Mouse (Mus musculus) neural tube, embryonic 11.5 days (tissue): Measurements from ENCODE around the gene Rapgef6. TPM values are rescaled to one million over a fixed set of nuclear protein-coding genes. Genes with fewer than 3 reads are reported as not detected.

Experiments used
- ATAC-seq: fragments of 200-750 bp; cut with Nextera tagmentation; 2 replicates; pipeline ENCODE4 v1.8.0; 2017; ENCODE audit warnings: moderate number of reproducible peaks, mild to moderate bottlenecking, moderate TSS enrichment, moderate library complexity; ENCODE audit not compliant: insufficient read depth, low FRiP score, low TSS enrichment
- DNase-seq: peaks from one replicate; pipeline ENCODE4 v3.0.0-alpha.2; 2015; ENCODE audit warnings: low spot score
- H3K27ac ChIP-seq: fragments of 300-500 bp; sonication (generic); 2 replicates; pipeline ENCODE4 v1.5.1; 2014; ENCODE audit warnings: low read depth, mild to moderate bottlenecking, low read length
- H3K27me3 ChIP-seq: fragments of 300-500 bp; sonication (generic); 2 replicates; pipeline ENCODE4 v1.6.1; 2014; ENCODE audit warnings: mild to moderate bottlenecking, low read length, mixed read lengths; ENCODE audit not compliant: control insufficient read depth, insufficient read depth
- H3K36me3 ChIP-seq: fragments of 300-500 bp; sonication (generic); 2 replicates; pipeline ENCODE4 v1.6.1; 2014; ENCODE audit warnings: mild to moderate bottlenecking, low read length, moderate library complexity, mixed read lengths; ENCODE audit not compliant: control insufficient read depth, insufficient read depth
- H3K4me1 ChIP-seq: fragments of 300-500 bp; sonication (generic); 2 replicates; pipeline ENCODE4 v1.6.1; 2014; ENCODE audit warnings: low read length, mixed read lengths; ENCODE audit not compliant: control insufficient read depth, insufficient read depth
- H3K4me2 ChIP-seq: fragments of 300-500 bp; sonication (generic); 2 replicates; pipeline ENCODE4 v1.6.1; 2014; ENCODE audit warnings: low read depth, mild to moderate bottlenecking, moderate library complexity
- H3K4me3 ChIP-seq: fragments of 300-500 bp; sonication (generic); 2 replicates; pipeline ENCODE4 v1.5.1; 2014; ENCODE audit warnings: low read depth, low read length
- H3K9ac ChIP-seq: fragments of 300-500 bp; sonication (generic); 2 replicates; pipeline ENCODE4 v1.6.1; 2014; ENCODE audit warnings: mild to moderate bottlenecking, low read length
- H3K9me3 ChIP-seq: fragments of 300-500 bp; sonication (generic); 2 replicates; pipeline ENCODE4 v1.6.1; 2016; ENCODE audit warnings: low read length; ENCODE audit not compliant: control insufficient read depth
- WGBS: fragments of 180-500 bp; shearing (Covaris S2); extraction: QIAGEN DNeasy Blood & Tissue Kit; methylation state at CpG from one replicate; pipeline ENCODE4 v1.1.7; 2014; 5-methylcytosine and 5-hydroxymethylcytosine counted together
- polyA plus RNA-seq: library from polyadenylated mRNA; unstranded; fragments of >200 nt; fragmentation: Nextera tagmentation; extraction: Ambion mirVana; gene quantifications from 2 replicates; pipeline ENCODE4 v1.2.1, GENCODE M21; 2014

Rapgef6 gene
- polyA plus RNA-seq, 1 experiment from 2014 or later, result 31.5 TPM

- Histone ChIP-seq H3K27me3 (no peaks in the 10 kb centered on the region), H3K4me2 (no peak overlapping the region), H3K4me1 (no peaks in the 10 kb centered on the region), H3K36me3 (no peaks in the 10 kb centered on the region), H3K9ac (no peak overlapping the region), H3K27ac (no peak overlapping the region), H3K9me3 (no peaks in the 10 kb centered on the region), H3K4me3 (no peak overlapping the region)
- ATAC-seq, result no peak
- no peak for DNase-seq
Observed at GRCm38 (mm10) chr11:54540328-54540727, 17.7 kb downstream of the Rapgef6 start.

- Histone ChIP-seq H3K4me1 (no peaks in the 10 kb centered on the region), H3K27ac (no peak overlapping the region), H3K27me3 (no peaks in the 10 kb centered on the region), H3K9me3 (no peaks in the 10 kb centered on the region), H3K9ac (no peak overlapping the region), H3K4me2 (no peak overlapping the region), H3K36me3 (no peaks in the 10 kb centered on the region), H3K4me3 (no peak overlapping the region)
- DNase-seq (no peak), ATAC-seq (no peak)
Observed at GRCm38 (mm10) chr11:54542414-54542813, 19.8 kb downstream of the Rapgef6 start.

DNA sequence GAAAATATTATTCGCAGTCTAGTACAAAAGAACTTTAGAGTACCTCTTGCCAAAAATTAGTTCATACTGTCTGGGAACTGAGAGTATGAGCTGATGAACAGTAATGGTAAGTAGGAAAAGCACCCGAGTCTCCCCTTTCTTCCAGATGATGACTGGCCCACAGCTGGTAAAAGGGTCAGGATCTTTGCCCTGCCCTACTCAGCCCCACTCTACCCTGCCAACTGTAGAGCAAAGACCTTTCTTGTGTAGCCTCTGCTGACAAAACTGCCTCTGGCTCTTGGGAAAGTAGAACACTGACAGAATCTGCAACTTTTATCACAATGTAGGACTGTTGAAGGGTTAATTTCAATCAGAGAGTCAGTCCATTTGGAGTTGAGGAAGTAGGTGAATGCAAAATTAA lies 32.3 kb downstream of the Rapgef6 start:
- Histone ChIP-seq H3K4me3 (no peak overlapping the region), H3K4me2 (no peak overlapping the region), H3K9me3 (no peaks in the 10 kb centered on the region), H3K9ac (no peak overlapping the region), H3K27me3 (no peaks in the 10 kb centered on the region), H3K36me3 (no peaks in the 10 kb centered on the region), H3K4me1 (no peaks in the 10 kb centered on the region), H3K27ac (no peak overlapping the region)
- 77% methylated on average over 2 of the region's 2 CpGs for WGBS
- no peak for DNase-seq
- ATAC-seq, result no peak

DNA sequence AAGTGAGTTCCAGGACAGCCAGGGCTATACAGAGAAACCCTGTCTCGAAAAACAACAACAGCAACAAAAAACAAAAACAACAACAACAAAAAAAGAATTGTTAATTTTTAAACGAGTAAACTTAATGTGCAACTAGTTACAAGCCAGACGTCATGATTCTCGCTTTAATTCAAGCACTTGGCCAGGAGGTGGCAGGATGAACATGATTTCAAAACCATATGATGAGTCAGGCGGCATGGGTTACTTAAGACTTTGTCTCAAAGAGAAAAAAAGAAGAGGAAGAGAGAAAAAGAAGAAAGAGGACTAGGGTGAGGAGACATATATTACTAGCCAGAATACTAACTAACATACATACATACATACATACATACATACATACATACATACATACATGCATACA lies 40.1 kb downstream of the Rapgef6 start:
- WGBS, result 93% methylated on average over 5 of the region's 5 CpGs
- H3K4me3 ChIP-seq, result no peak overlapping the region

DNA sequence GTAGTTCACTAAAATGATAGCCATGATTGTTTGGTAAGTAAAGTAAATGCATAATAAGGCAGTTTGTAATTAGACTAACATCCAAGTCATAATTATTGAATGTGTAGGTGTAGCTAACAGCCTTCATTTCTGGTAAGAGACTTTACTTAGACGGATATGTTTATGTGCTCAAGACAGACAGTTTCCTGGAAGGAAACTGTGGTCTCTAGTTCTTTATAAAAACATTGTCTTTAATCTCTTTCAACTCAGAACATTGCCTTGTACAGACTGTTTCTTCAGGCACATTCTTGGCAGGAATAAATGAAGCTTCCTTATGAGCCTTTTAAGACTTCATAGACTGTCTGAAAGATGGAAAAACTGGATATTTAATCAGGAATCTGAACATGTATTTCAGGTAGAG lies 45.3 kb downstream of the Rapgef6 start:
- WGBS, result 69% methylated on average over 1 of the region's 1 CpGs

More for the DNA sequence above, 40.1 kb downstream of the Rapgef6 start:
- DNase-seq (no peak), ATAC-seq (no peak)
- no peaks in the 10 kb centered on the region for H3K9me3 ChIP-seq
- H3K9ac ChIP-seq, result no peak overlapping the region
- no peak overlapping the region for H3K27ac ChIP-seq
- no peaks in the 10 kb centered on the region for H3K36me3 ChIP-seq
- no peak overlapping the region for H3K4me2 ChIP-seq
- H3K4me1 ChIP-seq, result no peaks in the 10 kb centered on the region
- H3K27me3 ChIP-seq, result no peaks in the 10 kb centered on the region

DNA sequence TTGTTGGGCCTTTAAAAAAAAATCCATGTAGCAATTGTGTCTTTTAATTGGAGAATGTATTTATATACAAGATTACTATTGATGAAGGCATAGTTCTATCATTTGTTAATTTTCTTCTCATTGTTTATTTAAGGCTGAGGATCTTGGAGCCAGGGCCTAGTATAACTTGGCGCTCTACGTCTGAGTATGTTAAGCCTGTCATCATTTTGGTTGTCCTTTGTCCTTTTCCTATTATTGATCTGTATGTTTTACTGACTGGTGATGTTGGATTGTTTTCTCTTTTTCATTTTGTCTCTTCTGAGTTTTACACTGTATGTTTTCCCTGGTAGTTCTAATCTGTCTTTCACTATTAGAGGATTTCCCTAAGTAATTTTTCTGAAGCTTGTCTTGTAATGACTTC lies 52.1 kb downstream of the Rapgef6 start:
- DNase-seq (no peak), ATAC-seq (no peak)
- no peak overlapping the region for H3K9ac ChIP-seq
- H3K9me3 ChIP-seq, result no peaks in the 10 kb centered on the region
- H3K27ac ChIP-seq, result no peak overlapping the region
- no peaks in the 10 kb centered on the region for H3K36me3 ChIP-seq
- 99% methylated on average over 2 of the region's 2 CpGs for WGBS
- no peaks in the 10 kb centered on the region for H3K4me1 ChIP-seq
- H3K4me3 ChIP-seq, result no peak overlapping the region
- no peak overlapping the region for H3K4me2 ChIP-seq
- H3K27me3 ChIP-seq, result no peaks in the 10 kb centered on the region

More for the DNA sequence above, 45.3 kb downstream of the Rapgef6 start:
- H3K27me3 ChIP-seq, result no peaks in the 10 kb centered on the region
- no peak overlapping the region for H3K27ac ChIP-seq
- no peak overlapping the region for H3K4me3 ChIP-seq
- no peaks in the 10 kb centered on the region for H3K9me3 ChIP-seq
- DNase-seq (no peak), ATAC-seq (no peak)
- H3K9ac ChIP-seq, result no peak overlapping the region
- no peaks in the 10 kb centered on the region for H3K36me3 ChIP-seq
- H3K4me1 ChIP-seq, result no peaks in the 10 kb centered on the region
- H3K4me2 ChIP-seq, result no peak overlapping the region

DNA sequence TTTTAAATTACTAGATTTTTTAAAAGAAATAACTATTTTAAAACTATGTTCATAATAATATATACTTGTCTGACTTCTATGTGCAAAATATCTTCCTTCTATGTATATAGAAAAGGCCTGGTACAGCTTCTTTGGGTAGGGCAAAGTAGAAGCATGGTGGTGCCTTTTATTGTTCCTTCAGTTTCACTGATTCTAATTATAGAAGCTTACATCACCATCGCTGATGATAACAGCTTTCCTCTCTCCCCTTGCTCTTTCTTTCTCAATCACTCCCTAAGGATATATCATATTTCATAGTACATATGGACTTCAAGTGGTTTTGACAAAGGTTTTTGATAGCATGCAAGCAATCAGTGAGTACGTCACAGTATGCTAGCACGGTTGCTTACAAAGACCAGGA lies 69.9 kb downstream of the Rapgef6 start:
- H3K4me3 ChIP-seq, result no peak overlapping the region
- no peaks in the 10 kb centered on the region for H3K27me3 ChIP-seq
- H3K27ac ChIP-seq, result peak overlapping the region; percentile 51; the same call in 1 of the 2 replicates
- no peak overlapping the region for H3K4me2 ChIP-seq
- H3K9ac ChIP-seq, result no peak overlapping the region
- H3K36me3 ChIP-seq, result no peaks in the 10 kb centered on the region
- no peaks in the 10 kb centered on the region for H3K9me3 ChIP-seq
- H3K4me1 ChIP-seq, result no peaks in the 10 kb centered on the region
- no peak for ATAC-seq
- no peak for DNase-seq
- WGBS, result 59% methylated on average over 3 of the region's 3 CpGs

DNA sequence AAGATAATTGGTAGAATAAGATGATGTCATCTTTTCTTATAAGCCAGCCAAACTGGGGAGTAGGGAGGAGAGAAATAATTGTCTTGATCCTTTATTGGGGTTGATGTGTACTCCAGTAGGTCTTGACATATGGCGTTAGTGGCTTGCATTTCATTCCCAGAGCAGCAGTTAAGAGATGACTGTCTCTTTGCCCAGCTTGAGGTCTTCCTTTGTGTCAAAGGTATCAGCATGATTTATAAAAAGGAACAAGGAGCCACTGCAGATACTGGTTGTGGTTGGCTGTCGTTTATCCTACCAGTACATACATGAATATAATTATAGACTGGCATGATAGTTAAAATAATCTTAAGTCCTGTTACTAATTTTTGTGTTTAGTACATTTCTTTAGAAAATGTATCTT lies 71.4 kb downstream of the Rapgef6 start:
- Histone ChIP-seq H3K27me3 (no peaks in the 10 kb centered on the region), H3K4me3 (no peak overlapping the region), H3K9me3 (no peaks in the 10 kb centered on the region), H3K9ac (no peak overlapping the region), H3K36me3 (no peaks in the 10 kb centered on the region), H3K4me1 (no peaks in the 10 kb centered on the region), H3K4me2 (no peak overlapping the region), H3K27ac (no peak overlapping the region)
- 53% methylated on average over 2 of the region's 2 CpGs for WGBS
- no peak for DNase-seq
- ATAC-seq, result no peak

DNA sequence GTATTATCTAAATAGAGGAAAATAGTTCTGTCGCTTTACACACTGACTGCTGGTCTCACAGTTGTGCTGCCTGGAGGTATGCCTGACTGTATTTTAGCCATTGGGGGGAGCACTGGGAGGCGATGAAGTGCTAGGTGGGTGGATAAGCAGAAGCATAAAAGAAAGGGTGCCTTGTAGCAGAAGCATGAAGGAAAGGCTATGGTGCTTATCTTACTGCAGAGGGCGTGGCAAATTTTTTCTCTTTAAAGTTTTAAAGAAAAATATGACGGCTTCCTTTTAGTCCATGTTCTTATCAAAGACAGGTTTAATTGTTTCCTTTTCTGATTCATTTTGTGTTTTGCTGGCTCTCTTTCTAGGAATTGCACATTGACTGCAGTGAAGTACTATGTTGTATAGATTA lies 72.4 kb downstream of the Rapgef6 start:
- ATAC-seq, result no peak
- H3K9me3 ChIP-seq, result no peaks in the 10 kb centered on the region
- 88% methylated on average over 4 of the region's 4 CpGs for WGBS
- H3K4me1 ChIP-seq, result no peaks in the 10 kb centered on the region
- H3K27ac ChIP-seq, result no peak overlapping the region
- no peaks in the 10 kb centered on the region for H3K36me3 ChIP-seq
- no peaks in the 10 kb centered on the region for H3K27me3 ChIP-seq
- no peak for DNase-seq
- H3K4me2 ChIP-seq, result no peak overlapping the region
- no peak overlapping the region for H3K9ac ChIP-seq
- H3K4me3 ChIP-seq, result no peak overlapping the region
